ENCODE assay signal across 10 mouse cellular contexts in the genomic region with DNA sequence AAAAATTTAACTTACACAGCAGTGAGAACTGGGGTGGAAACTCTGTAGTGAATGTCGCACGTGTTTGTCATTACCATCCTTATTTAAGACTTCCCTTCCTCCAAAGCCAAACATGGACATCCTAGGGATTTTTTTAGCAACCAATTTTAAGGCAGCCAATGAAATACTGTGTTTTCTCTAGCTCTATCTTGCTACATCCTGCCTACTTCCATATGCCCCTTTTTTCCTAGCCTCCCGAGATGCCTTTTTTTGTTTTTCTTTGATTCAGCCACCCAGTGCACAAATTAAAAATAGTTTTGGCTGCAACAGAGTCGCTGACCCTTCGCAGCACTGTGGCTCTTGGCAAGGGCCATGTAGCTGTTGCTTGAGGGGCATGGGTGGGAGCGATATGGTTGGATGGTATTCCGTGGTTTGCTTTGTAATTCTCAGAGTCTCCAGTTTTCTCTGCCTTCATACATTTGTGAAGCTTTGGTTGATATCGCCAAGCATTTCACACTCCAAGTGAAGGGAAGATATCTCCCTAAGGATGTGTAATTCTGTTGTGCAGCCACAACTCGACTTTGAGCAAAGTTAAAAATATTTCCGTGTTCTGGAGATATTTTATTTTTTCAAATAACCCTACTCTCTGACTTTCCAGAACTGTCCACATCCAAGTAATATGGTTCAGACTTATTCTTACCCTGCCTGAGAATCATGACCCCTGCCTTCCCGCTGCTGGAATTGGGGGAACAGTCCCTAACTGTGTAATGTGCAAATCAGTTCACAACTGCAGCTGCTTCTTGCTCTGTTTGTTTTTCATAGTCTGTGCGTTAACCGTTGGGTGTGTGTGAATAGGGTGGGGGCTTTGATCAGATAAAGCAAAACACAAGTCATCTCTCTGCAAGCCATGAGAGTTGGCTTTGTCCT.
A peak's percentile ranks its signal among the peaks of the same experiment; 100 is the strongest.
DNase-seq lines count a peak whose midpoint lies in the region; ATAC-seq lines count a peak whose summit lies in the region.
"Had no signal": no experiment of that assay in that cellular context is flagged by ENCODE, and none has a peak within 500 bp of the region (broad histone marks: within the 10 kb centered on the region; RNA-seq: fewer than 3 reads in every experiment).

No protein-coding gene starts in this region.

- no peaks in the 10 kb centered on the region for H3K9me3 ChIP-seq in heart, embryonic 12.5 days (replicated peaks)

- WGBS in heart, embryonic 12.5 days = 67% methylated on average over 13 of the region's 13 CpGs

- ATAC-seq in heart, embryonic 12.5 days (ENCODE audit: insufficient number of reproducible peaks, low FRiP score) = no peak
- ATAC-seq in megakaryocyte, adult 5-6 weeks (ENCODE audit: poor library complexity, severe bottlenecking) = no peak
- ATAC-seq in inflammation-experienced regulatory T-cells, adult 6 months = no peak
- ATAC-seq: CD4-positive, CD25-positive, alpha-beta regulatory T cell, adult 4 months; liver, postnatal 0 days had no signal

- no peak overlapping the region for H3K9ac ChIP-seq in heart, embryonic 12.5 days
- H3K9ac ChIP-seq: liver, postnatal 0 days had no signal

- no peaks in the 10 kb centered on the region for H3K27me3 ChIP-seq in heart, embryonic 12.5 days (replicated peaks)

- DNase-seq in heart, adult 11 months = peak; percentile 82
- DNase-seq in right cerebral cortex, adult 18-20 months = peak; percentile 50
- DNase-seq in right cerebral cortex, postnatal 14 days = no peak
- DNase-seq in layer of hippocampus, adult 9-11 months = peak; percentile 21
- DNase-seq in gastrocnemius, postnatal 36 days = no peak
- DNase-seq: liver, postnatal 0 days had no signal

- no peaks in the 10 kb centered on the region for H3K36me3 ChIP-seq in heart, embryonic 12.5 days

- H3K4me1 ChIP-seq in heart, embryonic 12.5 days (replicated peaks) = no peaks in the 10 kb centered on the region

- H3K4me3 ChIP-seq in heart, embryonic 12.5 days = no peak overlapping the region

- intact Hi-C loops in gastrocnemius, postnatal 36 days (cut with DNase I) = loop anchor here (10.0 kb wide), 1 partner anchor 758 kb away; no protein-coding TSS in a partner anchor

- no peak overlapping the region for H3K4me2 ChIP-seq in heart, embryonic 12.5 days

- H3K27ac ChIP-seq in heart, embryonic 12.5 days (ENCODE audit: poor library complexity, severe bottlenecking) = no peak overlapping the region

Comparison
In these comparisons a context has a peak if more than half of its experiments do, and no peak if none do; other contexts are left out.
1. DNase-seq: peak in heart, adult 11 months (single experiment), right cerebral cortex, adult 18-20 months (single experiment) and layer of hippocampus, adult 9-11 months (single experiment); none in right cerebral cortex, postnatal 14 days (single experiment) and gastrocnemius, postnatal 36 days (0 of 2).